Mouse (Mus musculus): ENCODE results near the gene Ercc4. TPM values are rescaled to one million over a fixed set of nuclear protein-coding genes. Genes with fewer than 3 reads are reported as not detected.
A peak's percentile ranks its signal among the peaks of the same experiment; 100 is the strongest.

The Ercc4 gene
- total RNA-seq, 4 experiments from 2014 or later, result 22.2 to 35.9 (median 24.4) TPM

GRCm38 (mm10) chr16:13147810-13148555, 38.5 kb downstream of the Ercc4 start:
- DNase-seq (ENCODE audit: low spot score in 2 of 2), result no peak

GRCm38 (mm10) chr16:13149950-13150349, 40.5 kb downstream of the Ercc4 start:
- DNase-seq (ENCODE audit: low spot score in 2 of 2), result no peak

GRCm38 (mm10) chr16:13150790-13151189, 41.3 kb downstream of the Ercc4 start:
- DNase-seq (ENCODE audit: low spot score in 2 of 2), result no peak

- DNase-seq (ENCODE audit: low spot score in 2 of 2), result no peak
These were observed 43.0 kb downstream of the Ercc4 start for GRCm38 (mm10) chr16:13152475-13152874.

GRCm38 (mm10) chr16:13153215-13153614, 43.7 kb downstream of the Ercc4 start:
- no peak for DNase-seq (ENCODE audit: low spot score in 2 of 2)

- no peak for DNase-seq (ENCODE audit: low spot score in 2 of 2)
These were observed 44.9 kb downstream of the Ercc4 start for GRCm38 (mm10) chr16:13154352-13154751.

- no peak for DNase-seq (ENCODE audit: low spot score in 2 of 2)
These were observed 47.8 kb downstream of the Ercc4 start for GRCm38 (mm10) chr16:13157314-13157713.

- DNase-seq (ENCODE audit: low spot score in 2 of 2), result no peak
These were observed 48.7 kb downstream of the Ercc4 start for GRCm38 (mm10) chr16:13158153-13158670.

GRCm38 (mm10) chr16:13158906-13159889, 49.7 kb downstream of the Ercc4 start:
- peak; percentile 68 to 76 for DNase-seq (ENCODE audit: low spot score in 2 of 2)

- DNase-seq (ENCODE audit: low spot score in 2 of 2), result peak; percentile 88 to 95
These were observed 50.6 kb downstream of the Ercc4 start for GRCm38 (mm10) chr16:13159927-13160644.

GRCm38 (mm10) chr16:13161516-13161915, 52.0 kb downstream of the Ercc4 start:
- DNase-seq (ENCODE audit: low spot score in 2 of 2), result no peak

- DNase-seq (ENCODE audit: low spot score in 2 of 2), result no peak
These were observed 58.2 kb downstream of the Ercc4 start for GRCm38 (mm10) chr16:13167731-13168130.

GRCm38 (mm10) chr16:13173055-13173742, 63.7 kb downstream of the Ercc4 start:
- no peak for DNase-seq (ENCODE audit: low spot score in 2 of 2)

GRCm38 (mm10) chr16:13182526-13182925, 73.0 kb downstream of the Ercc4 start:
- no peak for DNase-seq (ENCODE audit: low spot score in 2 of 2)

GRCm38 (mm10) chr16:13183182-13183742, 73.8 kb downstream of the Ercc4 start:
- DNase-seq (ENCODE audit: low spot score in 2 of 2), result no peak

GRCm38 (mm10) chr16:13184381-13184780, 74.9 kb downstream of the Ercc4 start:
- no peak for DNase-seq (ENCODE audit: low spot score in 2 of 2)

GRCm38 (mm10) chr16:13189430-13190107, 80.1 kb downstream of the Ercc4 start:
- DNase-seq (ENCODE audit: low spot score in 2 of 2), result no peak

GRCm38 (mm10) chr16:13190471-13190870, 81.0 kb downstream of the Ercc4 start:
- no peak for DNase-seq (ENCODE audit: low spot score in 2 of 2)

GRCm38 (mm10) chr16:13191166-13191565, 81.7 kb downstream of the Ercc4 start:
- DNase-seq (ENCODE audit: low spot score in 2 of 2), result no peak

GRCm38 (mm10) chr16:13193663-13194071, 84.2 kb downstream of the Ercc4 start:
- DNase-seq (ENCODE audit: low spot score in 2 of 2), result peak; percentile 64 to 72

Measured in layer of hippocampus, adult 8-10 months (tissue).